In genomic region chr8:123213118-123213772, GRCm38 (mm10) we compare ENCODE assay signal across 8 mouse cellular contexts. TPM values are rescaled to one million over a fixed set of nuclear protein-coding genes. Genes with fewer than 3 reads are reported as not detected.
DNase-seq lines count a peak whose midpoint lies in the region; ATAC-seq lines count a peak whose summit lies in the region.

No protein-coding gene starts in this region.

- 25% methylated on average over 22 of the region's 22 CpGs for WGBS in embryonic facial prominence, embryonic 10.5 days
- WGBS in hindbrain, embryonic 12.5 days: 21% methylated on average over 22 of the region's 22 CpGs
- WGBS in midbrain, embryonic 11.5 days: 22% methylated on average over 22 of the region's 22 CpGs

- peak overlapping the region; percentile 89 for H3K4me2 ChIP-seq in hindbrain, embryonic 12.5 days (replicated peaks)
- H3K4me2 ChIP-seq in midbrain, embryonic 11.5 days: peak overlapping the region; percentile 74

- peak overlapping the region; percentile 99 for H3K4me3 ChIP-seq in embryonic facial prominence, embryonic 10.5 days
- peak overlapping the region; percentile 93 for H3K4me3 ChIP-seq in hindbrain, embryonic 12.5 days
- peak overlapping the region; percentile 89 for H3K4me3 ChIP-seq in midbrain, embryonic 11.5 days (ENCODE audit: low read depth, low read length)

- H3K27ac ChIP-seq in embryonic facial prominence, embryonic 10.5 days (replicated peaks): peak overlapping the region; percentile 90
- H3K27ac ChIP-seq in hindbrain, embryonic 12.5 days: peak overlapping the region; percentile 50; the same call in 1 of the 2 replicates
- H3K27ac ChIP-seq in midbrain, embryonic 11.5 days (ENCODE audit: low read depth, low read length): peak overlapping the region; percentile 62; the same call in 1 of the 2 replicates

- H3K9ac ChIP-seq in hindbrain, embryonic 12.5 days: peak overlapping the region; percentile 98
- peak overlapping the region; percentile 71 for H3K9ac ChIP-seq in midbrain, embryonic 11.5 days (ENCODE audit: low read length)

- peaks cover 30% of the 10 kb centered on the region for H3K4me1 ChIP-seq in embryonic facial prominence, embryonic 10.5 days
- H3K4me1 ChIP-seq in hindbrain, embryonic 12.5 days: peaks cover 23% of the 10 kb centered on the region
- peaks cover 16% of the 10 kb centered on the region for H3K4me1 ChIP-seq in midbrain, embryonic 11.5 days (ENCODE audit: control insufficient read depth, insufficient read depth, low read length)

- ATAC-seq in hindbrain, embryonic 12.5 days (ENCODE audit: low FRiP score): no peak
- no peak for ATAC-seq in midbrain, embryonic 11.5 days (ENCODE audit: low FRiP score)

- no peaks in the 10 kb centered on the region for H3K9me3 ChIP-seq in embryonic facial prominence, embryonic 10.5 days
- no peaks in the 10 kb centered on the region for H3K9me3 ChIP-seq in hindbrain, embryonic 12.5 days (replicated peaks)
- no peaks in the 10 kb centered on the region for H3K9me3 ChIP-seq in midbrain, embryonic 11.5 days (ENCODE audit: control insufficient read depth, low read length)

- H3K27me3 ChIP-seq in embryonic facial prominence, embryonic 10.5 days (replicated peaks; ENCODE audit: low read depth, poor library complexity, severe bottlenecking): no peaks in the 10 kb centered on the region; the same call in 1 of the 2 replicates
- H3K27me3 ChIP-seq in hindbrain, embryonic 12.5 days: no peaks in the 10 kb centered on the region
- H3K27me3 ChIP-seq in midbrain, embryonic 11.5 days (ENCODE audit: control insufficient read depth, insufficient read depth, low read length): no peaks in the 10 kb centered on the region

- H3K36me3 ChIP-seq in embryonic facial prominence, embryonic 10.5 days (replicated peaks): peaks cover 23% of the 10 kb centered on the region
- peaks cover 29% of the 10 kb centered on the region for H3K36me3 ChIP-seq in hindbrain, embryonic 12.5 days
- H3K36me3 ChIP-seq in midbrain, embryonic 11.5 days (ENCODE audit: control insufficient read depth, insufficient read depth, low read length): peaks cover 7% of the 10 kb centered on the region

- intact Hi-C loops in heart, postnatal 25 days (cut with DNase I): loop anchor here (5.0 kb wide), 1 partner anchor 39 kb away; the partner anchor contains the start of genes Vps9d1 and Zfp276

- DNase-seq in heart, adult 8-10 months (ENCODE audit: low spot score): peak; percentile 22
- DNase-seq in heart, postnatal 25 days (ENCODE audit: low spot score): no peak
- DNase-seq in embryonic facial prominence, embryonic 10.5 days (ENCODE audit: low spot score): no peak
- DNase-seq in midbrain, embryonic 11.5 days (ENCODE audit: low spot score, missing footprints): no peak
- no peak for DNase-seq in frontal cortex, postnatal 25 days (ENCODE audit: low spot score in 2 of 2)
- DNase-seq in layer of hippocampus, adult 18-20 months (ENCODE audit: low spot score in 2 of 2): no peak
- DNase-seq in cerebellum, postnatal 4 days (ENCODE audit: low spot score in 2 of 2): no peak

RNA-seq across cellular contexts. Expression of gene Spata33, which starts 0.6 kb away (rescaled TPM):
- total RNA-seq in heart, adult 8-10 months (2022): 10 to 100 TPM; 22.0 to 36.7 (median 27.5) TPM
- 10 to 100 TPM; 30.2 to 30.6 TPM for total RNA-seq in heart, postnatal 25 days (2021)
- 5.4 and 5.9 TPM in 2 replicates for polyA plus RNA-seq in embryonic facial prominence, embryonic 10.5 days (2016; fragmentation: Nextera tagmentation; extraction: Ambion mirVana)
- polyA plus RNA-seq in hindbrain, embryonic 12.5 days (2016; fragmentation: Nextera tagmentation; extraction: Ambion mirVana): 8.3 and 8.8 TPM in 2 replicates
- polyA plus RNA-seq in midbrain, embryonic 11.5 days (2014; fragmentation: Nextera tagmentation; extraction: Ambion mirVana): 5.9 and 6.0 TPM in 2 replicates
- total RNA-seq in layer of hippocampus, adult 18-20 months (2021): 10 to 100 TPM in 1 of 2 experiments, 1 to 10 TPM in 1; 6.0 to 10.4 TPM

RNA-seq across cellular contexts. Expression of gene Chmp1a, which starts 0.7 kb away (rescaled TPM):
- 10 to 100 TPM; 61.3 to 68.0 (median 65.5) TPM for total RNA-seq in heart, adult 8-10 months (2022)
- total RNA-seq in heart, postnatal 25 days (2021): 10 to 100 TPM; 57.1 to 68.6 TPM
- polyA plus RNA-seq in embryonic facial prominence, embryonic 10.5 days (2016; fragmentation: Nextera tagmentation; extraction: Ambion mirVana): 131 and 136 TPM in 2 replicates
- polyA plus RNA-seq in hindbrain, embryonic 12.5 days (2016; fragmentation: Nextera tagmentation; extraction: Ambion mirVana): 160 and 166 TPM in 2 replicates
- polyA plus RNA-seq in midbrain, embryonic 11.5 days (2014; fragmentation: Nextera tagmentation; extraction: Ambion mirVana): 92.7 and 104 TPM in 2 replicates
- total RNA-seq in layer of hippocampus, adult 18-20 months (2021): 100 to 1,000 TPM in 1 of 2 experiments, 10 to 100 TPM in 1; 98.8 to 117 TPM

RNA-seq across cellular contexts. Expression of gene Cdk10, which starts 11.4 kb away (rescaled TPM):
- 10 to 100 TPM; 15.0 to 25.2 (median 20.2) TPM for total RNA-seq in heart, adult 8-10 months (2022)
- total RNA-seq in heart, postnatal 25 days (2021): 10 to 100 TPM; 22.7 to 24.3 TPM
- polyA plus RNA-seq in embryonic facial prominence, embryonic 10.5 days (2016; fragmentation: Nextera tagmentation; extraction: Ambion mirVana): 35.1 and 36.4 TPM in 2 replicates
- 37.6 and 39.1 TPM in 2 replicates for polyA plus RNA-seq in hindbrain, embryonic 12.5 days (2016; fragmentation: Nextera tagmentation; extraction: Ambion mirVana)
- polyA plus RNA-seq in midbrain, embryonic 11.5 days (2014; fragmentation: Nextera tagmentation; extraction: Ambion mirVana): 30.9 and 34.3 TPM in 2 replicates
- total RNA-seq in layer of hippocampus, adult 18-20 months (2021): 10 to 100 TPM; 85.8 to 95.4 TPM

RNA-seq across cellular contexts. Expression of gene Spata2l, which starts 22.8 kb away (rescaled TPM):
- 1 to 10 TPM; 4.4 to 7.0 (median 6.0) TPM for total RNA-seq in heart, adult 8-10 months (2022)
- 1 to 10 TPM; 5.9 to 6.8 TPM for total RNA-seq in heart, postnatal 25 days (2021)
- polyA plus RNA-seq in embryonic facial prominence, embryonic 10.5 days (2016; fragmentation: Nextera tagmentation; extraction: Ambion mirVana): 1.6 and 3.0 TPM in 2 replicates
- polyA plus RNA-seq in hindbrain, embryonic 12.5 days (2016; fragmentation: Nextera tagmentation; extraction: Ambion mirVana): 2.8 and 3.1 TPM in 2 replicates
- polyA plus RNA-seq in midbrain, embryonic 11.5 days (2014; fragmentation: Nextera tagmentation; extraction: Ambion mirVana): 1.2 and 1.7 TPM in 2 replicates
- total RNA-seq in layer of hippocampus, adult 18-20 months (2021): 10 to 100 TPM; 75.1 to 75.8 TPM

RNA-seq across cellular contexts. Expression of gene Dpep1, which starts 27.2 kb away (rescaled TPM):
- total RNA-seq in heart, adult 8-10 months (2022): 10 to 100 TPM; 22.6 to 45.5 (median 37.4) TPM
- total RNA-seq in heart, postnatal 25 days (2021): 10 to 100 TPM; 29.6 to 30.7 TPM
- 10.5 and 13.0 TPM in 2 replicates for polyA plus RNA-seq in embryonic facial prominence, embryonic 10.5 days (2016; fragmentation: Nextera tagmentation; extraction: Ambion mirVana)
- polyA plus RNA-seq in hindbrain, embryonic 12.5 days (2016; fragmentation: Nextera tagmentation; extraction: Ambion mirVana): 0.35 and 0.36 TPM in 2 replicates
- polyA plus RNA-seq in midbrain, embryonic 11.5 days (2014; fragmentation: Nextera tagmentation; extraction: Ambion mirVana): 1.7 and 2.2 TPM in 2 replicates
- under 1 TPM; 0.22 to 0.89 TPM for total RNA-seq in layer of hippocampus, adult 18-20 months (2021)
